Mouse (Mus musculus) erythroblast, embryonic 14.5 days (primary cell): ENCODE measurements around the gene Atp2c2. TPM values are rescaled to one million over a fixed set of nuclear protein-coding genes. Genes with fewer than 3 reads are reported as not detected.

Source experiments
- H3K27me3 ChIP-seq: 2 replicates; pipeline ENCODE4 v1.6.1; 2012; ENCODE audit warnings: inconsistent platforms; ENCODE audit not compliant: control insufficient read depth
- H3K36me3 ChIP-seq: 2 replicates; pipeline ENCODE4 v1.6.1; 2012; ENCODE audit warnings: mild to moderate bottlenecking, inconsistent platforms; ENCODE audit not compliant: control insufficient read depth
- H3K4me1 ChIP-seq: 2 replicates; pipeline ENCODE4 v1.6.1; 2012; ENCODE audit warnings: inconsistent platforms; ENCODE audit not compliant: control insufficient read depth
- H3K4me3 ChIP-seq: replicated peaks from 2 replicates; pipeline ENCODE3; 2012; ENCODE audit warnings: moderate library complexity, mild to moderate bottlenecking, inconsistent platforms
- H3K9me3 ChIP-seq: 2 replicates; pipeline ENCODE4 v1.6.1; 2012; ENCODE audit warnings: low read length, inconsistent platforms, mixed read lengths; ENCODE audit not compliant: control insufficient read depth
- GATA1 ChIP-seq: IDR thresholded peaks from 2 replicates; pipeline ENCODE4 v1.6.1; 2012; ENCODE audit warnings: low read length, inconsistent platforms, mixed read lengths
- TAL1 ChIP-seq: IDR thresholded peaks from 3 replicates; pipeline ENCODE4 v1.6.1; 2012; ENCODE audit warnings: low read length, inconsistent platforms, mixed read lengths
- polyA plus RNA-seq: library from polyadenylated mRNA; stranded (reverse); fragments of >175 nt; gene quantifications from 2 replicates; pipeline ENCODE4 v1.2.3, GENCODE M21; 2012

Atp2c2 gene
- polyA plus RNA-seq, 1 experiment: not detected

GRCm38 (mm10) chr8:119713421-119713820 is 13.6 kb downstream of the Atp2c2 start:
- no peak overlapping the region for H3K4me3 ChIP-seq
- no peaks in the 10 kb centered on the region for H3K36me3 ChIP-seq
- H3K27me3 ChIP-seq: peaks cover 6% of the 10 kb centered on the region
- no peaks in the 10 kb centered on the region for H3K4me1 ChIP-seq
- H3K9me3 ChIP-seq: no peaks in the 10 kb centered on the region
- no peak for TF ChIP-seq TAL1
- TF ChIP-seq GATA1: no peak

- TF ChIP-seq GATA1 (no peak), TAL1 (no peak)
- H3K36me3 ChIP-seq: no peaks in the 10 kb centered on the region
- H3K4me3 ChIP-seq: no peak overlapping the region
- no peaks in the 10 kb centered on the region for H3K4me1 ChIP-seq
- H3K9me3 ChIP-seq: no peaks in the 10 kb centered on the region
- peaks cover 6% of the 10 kb centered on the region for H3K27me3 ChIP-seq
Observed at GRCm38 (mm10) chr8:119715221-119715620, 15.4 kb downstream of the Atp2c2 start.

GRCm38 (mm10) chr8:119716730-119717299 is 17.0 kb downstream of the Atp2c2 start:
- H3K9me3 ChIP-seq: no peaks in the 10 kb centered on the region
- H3K4me1 ChIP-seq: no peaks in the 10 kb centered on the region
- no peaks in the 10 kb centered on the region for H3K36me3 ChIP-seq
- H3K4me3 ChIP-seq: no peak overlapping the region
- TF ChIP-seq GATA1 (no peak), TAL1 (no peak)
- H3K27me3 ChIP-seq: peaks cover 6% of the 10 kb centered on the region

GRCm38 (mm10) chr8:119717765-119718164 is 18.0 kb downstream of the Atp2c2 start:
- no peaks in the 10 kb centered on the region for H3K4me1 ChIP-seq
- H3K4me3 ChIP-seq: no peak overlapping the region
- no peak for TF ChIP-seq TAL1
- TF ChIP-seq GATA1: no peak
- H3K36me3 ChIP-seq: no peaks in the 10 kb centered on the region
- H3K9me3 ChIP-seq: no peaks in the 10 kb centered on the region
- H3K27me3 ChIP-seq: peaks cover 6% of the 10 kb centered on the region

- Histone ChIP-seq H3K36me3 (no peaks in the 10 kb centered on the region), H3K27me3 (peaks cover 6% of the 10 kb centered on the region), H3K4me1 (no peaks in the 10 kb centered on the region), H3K9me3 (no peaks in the 10 kb centered on the region), H3K4me3 (no peak overlapping the region)
- no peak for TF ChIP-seq GATA1
- TF ChIP-seq TAL1: no peak
Observed at GRCm38 (mm10) chr8:119719011-119719501, 19.2 kb downstream of the Atp2c2 start.

- Histone ChIP-seq H3K27me3 (no peaks in the 10 kb centered on the region), H3K9me3 (no peaks in the 10 kb centered on the region), H3K4me1 (peaks cover 14% of the 10 kb centered on the region), H3K4me3 (no peak overlapping the region), H3K36me3 (no peaks in the 10 kb centered on the region)
- no peak for TF ChIP-seq GATA1
- no peak for TF ChIP-seq TAL1
Observed at GRCm38 (mm10) chr8:119722348-119722747, 22.5 kb downstream of the Atp2c2 start.

GRCm38 (mm10) chr8:119723676-119724075 is 23.9 kb downstream of the Atp2c2 start:
- Histone ChIP-seq H3K27me3 (no peaks in the 10 kb centered on the region), H3K9me3 (no peaks in the 10 kb centered on the region), H3K4me1 (peaks cover 14% of the 10 kb centered on the region), H3K36me3 (no peaks in the 10 kb centered on the region), H3K4me3 (no peak overlapping the region)
- TF ChIP-seq TAL1 (no peak), GATA1 (no peak)

GRCm38 (mm10) chr8:119724596-119724995 is 24.8 kb downstream of the Atp2c2 start:
- H3K4me1 ChIP-seq: peaks cover 14% of the 10 kb centered on the region
- H3K4me3 ChIP-seq: no peak overlapping the region
- no peaks in the 10 kb centered on the region for H3K9me3 ChIP-seq
- TF ChIP-seq TAL1 (no peak), GATA1 (no peak)
- no peaks in the 10 kb centered on the region for H3K36me3 ChIP-seq
- no peaks in the 10 kb centered on the region for H3K27me3 ChIP-seq

- Histone ChIP-seq H3K4me3 (no peak overlapping the region), H3K9me3 (no peaks in the 10 kb centered on the region), H3K27me3 (no peaks in the 10 kb centered on the region), H3K4me1 (peaks cover 14% of the 10 kb centered on the region), H3K36me3 (no peaks in the 10 kb centered on the region)
- no peak for TF ChIP-seq GATA1
- TF ChIP-seq TAL1: no peak
Observed at GRCm38 (mm10) chr8:119727093-119727492, 27.3 kb downstream of the Atp2c2 start.
